Mouse (Mus musculus) liver, adult (tissue): ENCODE measurements around the gene Pkd2l1.

Source experiments
- GATA4 ChIP-seq: IDR thresholded peaks from 2 replicates; pipeline ENCODE4 v1.6.1; 2014; ENCODE audit warnings: mild to moderate bottlenecking, low read length; ENCODE audit not compliant: insufficient replicate concordance

The Pkd2l1 gene

GRCm38 (mm10) chr19:44135072-44135959 lies 56.9 kb downstream of the Pkd2l1 start, which contains the start of gene Cwf19l1:
TSS of gene Cwf19l1 (minus strand) at chr19:44135876.
- no peak for TF ChIP-seq GATA4

- no peak for TF ChIP-seq GATA4
These were observed 59.3 kb downstream of the Pkd2l1 start for GRCm38 (mm10) chr19:44132917-44133316.

DNA sequence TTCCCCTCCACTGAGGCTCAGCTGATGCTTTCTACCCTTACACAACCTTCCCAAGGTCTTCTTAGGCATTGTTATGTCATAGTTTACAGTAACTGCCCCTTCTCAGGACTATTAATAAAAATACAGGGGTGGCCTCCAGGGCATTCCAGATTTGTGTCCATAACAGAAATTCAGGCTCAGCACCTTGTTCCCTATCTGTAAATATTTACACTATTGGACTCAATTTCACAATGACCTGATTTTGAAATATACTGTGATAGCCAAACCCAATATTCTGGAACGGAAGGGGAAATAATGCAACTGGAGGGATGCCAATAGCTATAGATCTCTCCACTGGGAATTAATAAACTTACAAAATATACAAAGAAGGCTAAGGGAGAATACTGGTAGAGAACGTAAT lies 63.7 kb downstream of the Pkd2l1 start:
- no peak for TF ChIP-seq GATA4

DNA sequence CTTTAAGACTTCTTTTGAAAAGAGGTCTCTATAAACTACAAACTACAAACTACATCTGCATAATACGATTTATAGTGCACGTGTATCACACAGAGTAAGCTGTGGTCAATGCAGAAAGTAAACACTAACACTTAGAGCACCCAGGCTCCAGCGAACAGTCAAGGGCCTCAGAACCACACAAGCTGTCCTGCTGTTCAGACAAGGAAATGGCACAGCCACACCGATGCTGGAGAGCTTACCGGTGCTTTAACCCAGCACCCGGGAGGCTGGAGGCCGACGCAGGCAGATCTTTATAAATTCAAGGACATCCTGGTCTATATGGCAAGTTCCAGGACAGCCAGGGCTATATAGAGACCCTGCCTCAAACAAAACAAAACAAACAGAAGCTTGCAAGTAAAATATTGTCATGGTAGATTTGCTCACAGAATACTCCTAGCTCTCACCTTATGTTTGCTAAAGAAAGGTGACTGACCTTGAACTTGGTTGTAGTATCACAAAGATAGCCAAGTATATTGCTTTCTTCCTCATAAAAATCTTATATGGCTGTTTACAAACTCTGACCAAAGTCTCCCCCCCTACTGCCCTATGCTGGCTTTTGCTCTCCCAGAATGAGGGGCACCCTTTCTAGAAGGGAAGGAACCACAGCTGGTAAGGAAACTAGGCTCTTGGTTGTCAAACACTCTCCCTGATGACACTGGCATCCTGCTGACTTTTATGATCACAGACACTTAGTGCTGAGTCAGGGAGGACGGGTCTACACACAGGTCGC lies 64.3 kb downstream of the Pkd2l1 start:
- no peak for TF ChIP-seq GATA4

GRCm38 (mm10) chr19:44121137-44121536 lies 71.1 kb downstream of the Pkd2l1 start:
- TF ChIP-seq GATA4, result no peak

DNA sequence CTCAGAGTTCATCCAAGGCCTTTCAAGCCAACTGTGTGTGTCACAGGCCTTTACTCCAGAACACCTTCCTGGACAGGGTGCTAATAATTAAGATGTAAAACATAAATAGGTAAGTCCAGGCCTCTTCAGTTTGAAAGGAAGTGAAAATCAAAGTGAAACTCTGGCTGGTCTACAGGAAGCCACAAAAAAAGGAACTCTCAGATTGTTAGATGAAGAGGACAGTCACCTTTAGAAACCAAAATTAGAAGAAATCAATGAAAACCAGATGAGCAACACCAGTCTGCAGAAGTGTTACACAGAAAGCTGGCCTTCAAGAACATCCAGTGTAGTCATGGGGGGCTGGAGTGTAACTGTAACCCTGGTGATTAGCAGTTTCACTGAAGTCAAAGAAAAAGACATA lies 74.4 kb downstream of the Pkd2l1 start:
- TF ChIP-seq GATA4, result no peak

DNA sequence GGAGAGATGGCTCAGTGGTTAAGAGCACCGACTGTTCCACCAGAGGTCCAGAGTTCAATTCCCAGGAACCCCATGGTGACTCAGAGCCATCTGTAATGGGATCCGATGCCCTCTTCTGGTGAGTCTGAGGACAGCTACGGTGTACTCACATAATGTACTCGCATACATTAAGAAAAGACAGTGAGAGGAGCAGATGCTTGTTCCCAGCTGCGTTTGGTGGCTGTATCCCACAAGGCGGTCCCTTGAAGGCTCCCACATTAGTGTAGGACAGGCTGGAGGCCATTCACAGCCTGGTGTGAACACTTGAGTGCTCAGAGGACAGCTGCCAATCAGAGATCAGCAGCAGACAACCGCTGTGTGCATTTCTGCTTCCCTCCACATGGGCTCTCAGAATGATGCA lies 80.5 kb downstream of the Pkd2l1 start:
- no peak for TF ChIP-seq GATA4

DNA sequence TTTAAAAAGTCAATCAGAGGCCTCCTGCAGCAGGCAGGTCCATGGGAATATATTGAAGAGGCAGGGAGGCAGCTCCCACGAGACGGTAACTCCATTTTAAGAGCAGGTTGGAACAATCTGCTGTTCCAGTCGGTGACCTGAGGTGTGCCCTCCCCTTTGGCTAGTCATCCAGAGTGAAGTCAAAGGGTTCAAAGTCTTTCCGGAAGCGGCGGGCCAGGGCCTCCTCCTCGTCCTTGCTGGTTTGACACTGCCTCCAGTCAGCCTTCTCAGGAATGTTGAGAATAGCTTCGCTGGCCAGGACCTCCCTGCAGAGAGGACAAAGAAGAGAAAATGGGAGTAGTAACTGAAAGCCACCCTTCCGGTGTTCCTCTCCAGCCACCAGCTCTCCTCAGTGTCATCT lies 81.9 kb downstream of the Pkd2l1 start:
- no peak for TF ChIP-seq GATA4

GRCm38 (mm10) chr19:44108996-44109395 lies 83.2 kb downstream of the Pkd2l1 start:
- no peak for TF ChIP-seq GATA4

- no peak for TF ChIP-seq GATA4
These were observed 84.4 kb downstream of the Pkd2l1 start for GRCm38 (mm10) chr19:44107661-44108521.

GRCm38 (mm10) chr19:44106831-44107660 lies 85.2 kb downstream of the Pkd2l1 start, which contains the start of gene Chuk:
TSS of gene Chuk (minus strand) at chr19:44107480.
- TF ChIP-seq GATA4, result no peak; the same call in 1 of the 2 replicates

DNA sequence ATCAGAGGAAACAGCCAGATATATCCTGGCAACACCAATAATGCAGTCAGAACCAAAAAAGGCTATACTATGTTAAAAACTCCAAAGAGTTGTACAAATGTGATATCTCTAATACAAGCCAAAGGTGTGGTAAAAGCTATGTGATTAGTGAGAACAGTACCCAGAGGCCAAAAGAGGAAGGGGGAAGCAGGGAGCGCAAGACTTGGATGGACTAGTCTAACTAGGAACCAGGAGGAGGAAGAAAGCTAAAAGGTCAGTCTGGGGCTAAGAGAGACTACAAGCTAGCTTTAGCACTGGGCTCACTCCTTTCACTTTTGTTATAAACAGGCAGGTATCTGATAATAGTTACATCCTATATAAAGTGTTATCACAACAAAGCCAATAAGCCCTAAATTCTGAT lies 87.8 kb downstream of the Pkd2l1 start:
- no peak for TF ChIP-seq GATA4

- no peak for TF ChIP-seq GATA4
These were observed 89.2 kb downstream of the Pkd2l1 start for GRCm38 (mm10) chr19:44103001-44103400.

- no peak for TF ChIP-seq GATA4
These were observed 91.4 kb downstream of the Pkd2l1 start for GRCm38 (mm10) chr19:44100840-44101239.
